Mouse (Mus musculus): ENCODE measurements around the gene Sorbs2. TPM values are rescaled to one million over a fixed set of nuclear protein-coding genes. Genes with fewer than 3 reads are reported as not detected.
A peak's percentile ranks its signal among the peaks of the same experiment; 100 is the strongest.

The Sorbs2 gene
- polyA plus RNA-seq, 1 experiment from 2014 or later, result 43.2 TPM

GRCm38 (mm10) chr8:45527708-45528107 is 20.1 kb downstream of the Sorbs2 start:
- no peaks in the 10 kb centered on the region for H3K4me1 ChIP-seq
- WGBS, result 79% methylated on average over 2 of the region's 2 CpGs
- H3K9ac ChIP-seq, result no peak overlapping the region
- H3K4me3 ChIP-seq (replicated peaks), result no peak overlapping the region
- H3K27me3 ChIP-seq, result no peaks in the 10 kb centered on the region
- H3K36me3 ChIP-seq, result no peaks in the 10 kb centered on the region
- no peak for ATAC-seq (replicated peaks; ENCODE audit: low FRiP score)
- H3K9me3 ChIP-seq (replicated peaks), result no peaks in the 10 kb centered on the region
- H3K27ac ChIP-seq, result no peak overlapping the region
- H3K4me2 ChIP-seq, result no peak overlapping the region

- no peak overlapping the region for H3K9ac ChIP-seq
- 76% methylated on average over 2 of the region's 2 CpGs for WGBS
- no peak overlapping the region for H3K27ac ChIP-seq
- no peaks in the 10 kb centered on the region for H3K4me1 ChIP-seq
- ATAC-seq (replicated peaks; ENCODE audit: low FRiP score), result no peak
- no peak overlapping the region for H3K4me2 ChIP-seq
- H3K27me3 ChIP-seq, result no peaks in the 10 kb centered on the region
- no peaks in the 10 kb centered on the region for H3K36me3 ChIP-seq
- H3K9me3 ChIP-seq (replicated peaks), result no peaks in the 10 kb centered on the region
- H3K4me3 ChIP-seq (replicated peaks), result no peak overlapping the region
Observed at GRCm38 (mm10) chr8:45528890-45529289, 21.3 kb downstream of the Sorbs2 start.

GRCm38 (mm10) chr8:45536578-45536977 is 29.0 kb downstream of the Sorbs2 start:
- H3K9me3 ChIP-seq (replicated peaks), result no peaks in the 10 kb centered on the region
- H3K4me2 ChIP-seq, result no peak overlapping the region
- H3K36me3 ChIP-seq, result no peaks in the 10 kb centered on the region
- 55% methylated on average over 9 of the region's 9 CpGs for WGBS
- ATAC-seq (replicated peaks; ENCODE audit: low FRiP score), result 0 out of 2 replicates have a peak, but pooled peaks have one; percentile 36
- H3K4me3 ChIP-seq (replicated peaks), result no peak overlapping the region
- H3K27me3 ChIP-seq, result no peaks in the 10 kb centered on the region
- H3K4me1 ChIP-seq, result no peaks in the 10 kb centered on the region
- no peak overlapping the region for H3K27ac ChIP-seq
- H3K9ac ChIP-seq, result no peak overlapping the region

GRCm38 (mm10) chr8:45540513-45540912 is 32.9 kb downstream of the Sorbs2 start:
- Histone ChIP-seq H3K9me3 (replicated peaks) (no peaks in the 10 kb centered on the region), H3K9ac (no peak overlapping the region), H3K27ac (no peak overlapping the region), H3K4me2 (no peak overlapping the region), H3K27me3 (no peaks in the 10 kb centered on the region), H3K36me3 (no peaks in the 10 kb centered on the region), H3K4me3 (replicated peaks) (no peak overlapping the region), H3K4me1 (no peaks in the 10 kb centered on the region)
- WGBS, result 66% methylated on average over 5 of the region's 5 CpGs
- no peak for ATAC-seq (replicated peaks; ENCODE audit: low FRiP score)

- H3K9ac ChIP-seq, result no peak overlapping the region
- H3K36me3 ChIP-seq, result no peaks in the 10 kb centered on the region
- H3K27me3 ChIP-seq, result no peaks in the 10 kb centered on the region
- H3K27ac ChIP-seq, result no peak overlapping the region
- no peak overlapping the region for H3K4me2 ChIP-seq
- no peak for ATAC-seq (replicated peaks; ENCODE audit: low FRiP score)
- 85% methylated on average over 3 of the region's 3 CpGs for WGBS
- H3K4me3 ChIP-seq (replicated peaks), result no peak overlapping the region
- H3K4me1 ChIP-seq, result 0 out of 2 replicates have a peak, but pooled peaks cover 5% of the 10 kb centered on the region
- no peaks in the 10 kb centered on the region for H3K9me3 ChIP-seq (replicated peaks)
Observed at GRCm38 (mm10) chr8:45552175-45552574, 44.6 kb downstream of the Sorbs2 start.

- H3K4me1 ChIP-seq, result 0 out of 2 replicates have a peak, but pooled peaks cover 5% of the 10 kb centered on the region
- peak; percentile 60; the same call in 1 of the 2 replicates for ATAC-seq (replicated peaks; ENCODE audit: low FRiP score)
- H3K4me3 ChIP-seq (replicated peaks), result no peak overlapping the region
- no peak overlapping the region for H3K9ac ChIP-seq
- no peaks in the 10 kb centered on the region for H3K27me3 ChIP-seq
- H3K4me2 ChIP-seq, result no peak overlapping the region
- no peaks in the 10 kb centered on the region for H3K36me3 ChIP-seq
- WGBS, result 35% methylated on average over 4 of the region's 4 CpGs
- no peak overlapping the region for H3K27ac ChIP-seq
- H3K9me3 ChIP-seq (replicated peaks), result no peaks in the 10 kb centered on the region
Observed at GRCm38 (mm10) chr8:45554627-45555026, 47.0 kb downstream of the Sorbs2 start.

GRCm38 (mm10) chr8:45557936-45558335 is 50.3 kb downstream of the Sorbs2 start:
- H3K27ac ChIP-seq, result no peak overlapping the region
- no peak for ATAC-seq (replicated peaks; ENCODE audit: low FRiP score)
- H3K27me3 ChIP-seq, result no peaks in the 10 kb centered on the region
- 0 out of 2 replicates have a peak, but pooled peaks cover 8% of the 10 kb centered on the region for H3K4me1 ChIP-seq
- H3K9ac ChIP-seq, result no peak overlapping the region
- no peak overlapping the region for H3K4me2 ChIP-seq
- H3K9me3 ChIP-seq (replicated peaks), result no peaks in the 10 kb centered on the region
- H3K4me3 ChIP-seq (replicated peaks), result no peak overlapping the region
- no peaks in the 10 kb centered on the region for H3K36me3 ChIP-seq
- WGBS, result 78% methylated on average over 3 of the region's 3 CpGs

GRCm38 (mm10) chr8:45558426-45558825 is 50.8 kb downstream of the Sorbs2 start:
- Histone ChIP-seq H3K4me1 (0 out of 2 replicates have a peak, but pooled peaks cover 8% of the 10 kb centered on the region), H3K27ac (no peak overlapping the region), H3K9ac (no peak overlapping the region), H3K9me3 (replicated peaks) (no peaks in the 10 kb centered on the region), H3K27me3 (no peaks in the 10 kb centered on the region), H3K36me3 (no peaks in the 10 kb centered on the region), H3K4me3 (replicated peaks) (no peak overlapping the region), H3K4me2 (no peak overlapping the region)
- 87% methylated on average over 5 of the region's 5 CpGs for WGBS
- ATAC-seq (replicated peaks; ENCODE audit: low FRiP score), result no peak

GRCm38 (mm10) chr8:45559176-45559820 is 51.7 kb downstream of the Sorbs2 start:
- Histone ChIP-seq H3K4me2 (no peak overlapping the region), H3K4me3 (replicated peaks) (no peak overlapping the region), H3K4me1 (0 out of 2 replicates have a peak, but pooled peaks cover 8% of the 10 kb centered on the region), H3K9ac (no peak overlapping the region), H3K9me3 (replicated peaks) (no peaks in the 10 kb centered on the region), H3K36me3 (no peaks in the 10 kb centered on the region), H3K27ac (no peak overlapping the region), H3K27me3 (no peaks in the 10 kb centered on the region)
- no peak for ATAC-seq (replicated peaks; ENCODE audit: low FRiP score)
- 91% methylated on average over 6 of the region's 6 CpGs for WGBS

- 0 out of 2 replicates have a peak, but pooled peaks cover 3% of the 10 kb centered on the region for H3K4me1 ChIP-seq
- no peak overlapping the region for H3K4me2 ChIP-seq
- H3K9ac ChIP-seq, result no peak overlapping the region
- ATAC-seq (replicated peaks; ENCODE audit: low FRiP score), result no peak
- H3K4me3 ChIP-seq (replicated peaks), result no peak overlapping the region
- H3K27ac ChIP-seq, result no peak overlapping the region
- WGBS, result 85% methylated on average over 1 of the region's 1 CpGs
- H3K36me3 ChIP-seq, result no peaks in the 10 kb centered on the region
- no peaks in the 10 kb centered on the region for H3K27me3 ChIP-seq
- H3K9me3 ChIP-seq (replicated peaks), result peaks cover 6% of the 10 kb centered on the region
Observed at GRCm38 (mm10) chr8:45565189-45565588, 57.6 kb downstream of the Sorbs2 start.

GRCm38 (mm10) chr8:45570117-45570516 is 62.5 kb downstream of the Sorbs2 start:
- no peaks in the 10 kb centered on the region for H3K36me3 ChIP-seq
- 91% methylated on average over 4 of the region's 4 CpGs for WGBS
- no peaks in the 10 kb centered on the region for H3K4me1 ChIP-seq

GRCm38 (mm10) chr8:45579714-45580543 is 72.3 kb downstream of the Sorbs2 start:
- no peak for ATAC-seq (replicated peaks; ENCODE audit: low FRiP score)
- Histone ChIP-seq H3K9ac (no peak overlapping the region), H3K27ac (no peak overlapping the region), H3K27me3 (no peaks in the 10 kb centered on the region), H3K4me1 (no peaks in the 10 kb centered on the region), H3K9me3 (replicated peaks) (no peaks in the 10 kb centered on the region), H3K36me3 (no peaks in the 10 kb centered on the region), H3K4me2 (no peak overlapping the region), H3K4me3 (replicated peaks) (no peak overlapping the region)
- 71% methylated on average over 7 of the region's 7 CpGs for WGBS

More at GRCm38 (mm10) chr8:45570117-45570516, 62.5 kb downstream of the Sorbs2 start:
- H3K4me3 ChIP-seq (replicated peaks), result no peak overlapping the region
- no peak overlapping the region for H3K4me2 ChIP-seq
- H3K27me3 ChIP-seq, result no peaks in the 10 kb centered on the region
- H3K9ac ChIP-seq, result no peak overlapping the region
- no peak overlapping the region for H3K27ac ChIP-seq
- H3K9me3 ChIP-seq (replicated peaks), result peaks cover 6% of the 10 kb centered on the region
- ATAC-seq (replicated peaks; ENCODE audit: low FRiP score), result no peak
